Mouse (Mus musculus) liver, embryonic 16.5 days (tissue): ENCODE results near the gene Olfr267. TPM values are rescaled to one million over a fixed set of nuclear protein-coding genes. Genes with fewer than 3 reads are reported as not detected.

ENCODE experiments used
- ATAC-seq: fragments of 200-750 bp; cut with Nextera tagmentation; 2 replicates; pipeline ENCODE4 v1.8.0; 2017; ENCODE audit warnings: low read depth, mild to moderate bottlenecking, moderate number of reproducible peaks, moderate library complexity
- H3K27ac ChIP-seq: fragments of 300-500 bp; sonication (generic); 2 replicates; pipeline ENCODE4 v1.5.1; 2014; ENCODE audit warnings: mild to moderate bottlenecking, low read length
- H3K27me3 ChIP-seq: fragments of 300-500 bp; sonication (generic); 2 replicates; pipeline ENCODE4 v1.6.1; 2014; ENCODE audit warnings: low read depth, low read length, mixed read lengths; ENCODE audit not compliant: control insufficient read depth, insufficient read depth
- H3K36me3 ChIP-seq: fragments of 300-500 bp; sonication (generic); 2 replicates; pipeline ENCODE4 v1.6.1; 2014; ENCODE audit warnings: mild to moderate bottlenecking; ENCODE audit not compliant: control insufficient read depth, insufficient read depth
- H3K4me1 ChIP-seq: fragments of 300-500 bp; sonication (generic); 2 replicates; pipeline ENCODE4 v1.6.1; 2014; ENCODE audit warnings: low read depth, low read length, mixed read lengths; ENCODE audit not compliant: control insufficient read depth
- H3K4me2 ChIP-seq: fragments of 300-500 bp; sonication (generic); 2 replicates; pipeline ENCODE4 v1.6.1; 2014; ENCODE audit warnings: low read depth, low read length, mixed read lengths
- H3K4me3 ChIP-seq: fragments of 300-500 bp; sonication (generic); 2 replicates; pipeline ENCODE4 v1.5.1; 2014; ENCODE audit warnings: low read depth, mild to moderate bottlenecking, low read length
- H3K9ac ChIP-seq: fragments of 300-500 bp; sonication (generic); 2 replicates; pipeline ENCODE4 v1.6.1; 2014; ENCODE audit warnings: low read depth, low read length
- H3K9me3 ChIP-seq: fragments of 300-500 bp; sonication (generic); replicated peaks from 2 replicates; pipeline ENCODE4 v1.6.1; 2016; ENCODE audit warnings: low read length; ENCODE audit not compliant: control insufficient read depth
- WGBS: fragments of 180-500 bp; shearing (Covaris S2); extraction: QIAGEN DNeasy Blood & Tissue Kit; methylation state at CpG from one replicate; pipeline ENCODE4 v1.1.7; 2014; ENCODE audit not compliant: insufficient replicate concordance; 5-methylcytosine and 5-hydroxymethylcytosine counted together
- polyA plus RNA-seq: library from polyadenylated mRNA; unstranded; fragments of >200 nt; fragmentation: Nextera tagmentation; extraction: Ambion mirVana; gene quantifications from 2 replicates; pipeline ENCODE4 v1.2.1, GENCODE M21; 2015

Olfr267 gene
- not detected in 2 replicates for polyA plus RNA-seq

- H3K4me3 ChIP-seq = no peak within 1 kb of the TSS
- H3K9me3 ChIP-seq = no peaks in the 10 kb centered on the region
- H3K4me1 ChIP-seq = no peaks in the 10 kb centered on the region
- H3K27me3 ChIP-seq = no peaks in the 10 kb centered on the region
- ATAC-seq = no peak
- no peak within 1 kb of the TSS for H3K27ac ChIP-seq
- H3K4me2 ChIP-seq = no peak within 1 kb of the TSS
- H3K9ac ChIP-seq = no peak within 1 kb of the TSS
- no peaks in the 10 kb centered on the region for H3K36me3 ChIP-seq
Observed at GRCm38 (mm10) chr4:58787616-58788015, at the start of gene Olfr267. TSS of gene Olfr267 (minus strand) at chr4:58787716.

GRCm38 (mm10) chr4:58832908-58833307 lies 45.4 kb upstream of the Olfr267 start:
- peak; percentile 48 for ATAC-seq
- H3K27ac ChIP-seq = no peak overlapping the region
- 17% methylated on average over 3 of the region's 3 CpGs for WGBS
- no peaks in the 10 kb centered on the region for H3K4me1 ChIP-seq
- peaks cover 12% of the 10 kb centered on the region for H3K36me3 ChIP-seq
- H3K27me3 ChIP-seq = no peaks in the 10 kb centered on the region
- H3K4me2 ChIP-seq = no peak overlapping the region
- H3K9me3 ChIP-seq = no peaks in the 10 kb centered on the region
- H3K4me3 ChIP-seq = no peak overlapping the region
- H3K9ac ChIP-seq = no peak overlapping the region

GRCm38 (mm10) chr4:58825921-58826320 lies 38.4 kb upstream of the Olfr267 start:
- H3K9me3 ChIP-seq = no peaks in the 10 kb centered on the region
- no peak overlapping the region for H3K9ac ChIP-seq
- H3K4me2 ChIP-seq = no peak overlapping the region
- no peak overlapping the region for H3K27ac ChIP-seq
- peaks cover 22% of the 10 kb centered on the region for H3K36me3 ChIP-seq
- H3K4me3 ChIP-seq = no peak overlapping the region
- no peaks in the 10 kb centered on the region for H3K27me3 ChIP-seq
- H3K4me1 ChIP-seq = no peaks in the 10 kb centered on the region
- ATAC-seq = no peak
- WGBS = 80% methylated on average over 4 of the region's 4 CpGs

GRCm38 (mm10) chr4:58786659-58787058 lies 857 bp downstream of the Olfr267 start:
- WGBS = 56% methylated on average over 3 of the region's 3 CpGs
- ATAC-seq = no peak
- no peak overlapping the region for H3K27ac ChIP-seq
- H3K4me2 ChIP-seq = no peak overlapping the region
- H3K4me1 ChIP-seq = no peaks in the 10 kb centered on the region
- no peak overlapping the region for H3K9ac ChIP-seq
- H3K36me3 ChIP-seq = no peaks in the 10 kb centered on the region
- H3K27me3 ChIP-seq = no peaks in the 10 kb centered on the region
- H3K9me3 ChIP-seq = no peaks in the 10 kb centered on the region
- no peak overlapping the region for H3K4me3 ChIP-seq

- Histone ChIP-seq H3K27me3 (no peaks in the 10 kb centered on the region), H3K4me1 (no peaks in the 10 kb centered on the region), H3K9me3 (no peaks in the 10 kb centered on the region), H3K27ac (no peak overlapping the region), H3K36me3 (no peaks in the 10 kb centered on the region), H3K4me2 (no peak overlapping the region), H3K4me3 (no peak overlapping the region), H3K9ac (no peak overlapping the region)
- 71% methylated on average over 3 of the region's 3 CpGs for WGBS
- no peak for ATAC-seq
Observed at GRCm38 (mm10) chr4:58763417-58763816, 24.1 kb downstream of the Olfr267 start.

- WGBS = 29% methylated on average over 2 of the region's 2 CpGs
- Histone ChIP-seq H3K9ac (no peak overlapping the region), H3K36me3 (no peaks in the 10 kb centered on the region), H3K27me3 (no peaks in the 10 kb centered on the region), H3K4me2 (no peak overlapping the region), H3K4me1 (no peaks in the 10 kb centered on the region), H3K4me3 (no peak overlapping the region), H3K9me3 (no peaks in the 10 kb centered on the region), H3K27ac (no peak overlapping the region)
- ATAC-seq = no peak
Observed at GRCm38 (mm10) chr4:58749510-58749909, 38.0 kb downstream of the Olfr267 start.

- Histone ChIP-seq H3K4me2 (no peak overlapping the region), H3K4me3 (no peak overlapping the region), H3K36me3 (no peaks in the 10 kb centered on the region), H3K4me1 (no peaks in the 10 kb centered on the region), H3K27me3 (no peaks in the 10 kb centered on the region), H3K9me3 (no peaks in the 10 kb centered on the region), H3K9ac (no peak overlapping the region), H3K27ac (no peak overlapping the region)
- ATAC-seq = no peak
- WGBS = 56% methylated on average over 10 of the region's 10 CpGs
Observed at GRCm38 (mm10) chr4:58749101-58749500, 38.4 kb downstream of the Olfr267 start.

GRCm38 (mm10) chr4:58745583-58746222 lies 41.8 kb downstream of the Olfr267 start:
- H3K4me1 ChIP-seq = no peaks in the 10 kb centered on the region
- no peak for ATAC-seq
- no peaks in the 10 kb centered on the region for H3K9me3 ChIP-seq
- H3K4me3 ChIP-seq = no peak overlapping the region
- no peak overlapping the region for H3K9ac ChIP-seq
- H3K4me2 ChIP-seq = no peak overlapping the region
- H3K27ac ChIP-seq = no peak overlapping the region
- 63% methylated on average over 7 of the region's 7 CpGs for WGBS
- H3K36me3 ChIP-seq = no peaks in the 10 kb centered on the region
- no peaks in the 10 kb centered on the region for H3K27me3 ChIP-seq

GRCm38 (mm10) chr4:58736867-58737633 lies 50.5 kb downstream of the Olfr267 start:
- 65% methylated on average over 18 of the region's 18 CpGs for whole genome bisulfite sequencing
- H3K36me3 ChIP-seq = no peaks in the 10 kb centered on the region
- H3K4me2 ChIP-seq = no peak overlapping the region
- no peak for ATAC-seq
- no peak overlapping the region for H3K4me3 ChIP-seq
- no peak overlapping the region for H3K9ac ChIP-seq
- H3K27me3 ChIP-seq = no peaks in the 10 kb centered on the region
- H3K9me3 ChIP-seq = no peaks in the 10 kb centered on the region
- H3K27ac ChIP-seq = no peak overlapping the region
- no peaks in the 10 kb centered on the region for H3K4me1 ChIP-seq
